Mouse (Mus musculus): ENCODE results near the gene Gstt1. TPM values are rescaled to one million over a fixed set of nuclear protein-coding genes. Genes with fewer than 3 reads are reported as not detected.

Gstt1 gene
- polyA plus RNA-seq (2017; shearing (Covaris generic)) = 0.42 TPM

DNA sequence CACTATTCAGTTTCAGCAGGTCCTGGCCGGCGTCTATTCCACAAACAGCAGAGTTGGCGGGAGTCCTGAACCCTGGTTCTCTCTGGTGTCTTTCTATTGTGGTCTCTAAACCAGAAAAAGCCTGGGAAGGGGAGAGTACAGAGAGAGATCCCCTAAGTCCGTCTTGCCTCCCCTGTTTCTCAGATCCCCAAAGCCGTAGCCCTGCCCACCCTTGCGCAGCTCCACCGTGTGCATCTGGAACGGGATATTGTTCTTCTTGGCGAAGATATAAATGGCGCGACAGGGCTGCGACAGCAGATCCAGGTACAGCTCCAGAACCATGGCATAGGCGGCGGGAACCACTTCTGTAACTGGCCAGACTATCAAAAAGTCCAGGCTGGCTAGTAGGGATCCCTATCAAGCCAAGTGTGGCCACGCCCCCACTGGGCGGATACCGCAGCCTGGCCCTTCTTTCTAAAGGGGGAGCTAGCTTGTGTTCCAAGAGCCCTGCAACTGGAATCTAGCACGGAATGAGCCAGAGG, at the start of gene Gstt1:
Gstt1 (minus strand) TSS at position 409 of the 521 bp plus-strand sequence.

DNA sequence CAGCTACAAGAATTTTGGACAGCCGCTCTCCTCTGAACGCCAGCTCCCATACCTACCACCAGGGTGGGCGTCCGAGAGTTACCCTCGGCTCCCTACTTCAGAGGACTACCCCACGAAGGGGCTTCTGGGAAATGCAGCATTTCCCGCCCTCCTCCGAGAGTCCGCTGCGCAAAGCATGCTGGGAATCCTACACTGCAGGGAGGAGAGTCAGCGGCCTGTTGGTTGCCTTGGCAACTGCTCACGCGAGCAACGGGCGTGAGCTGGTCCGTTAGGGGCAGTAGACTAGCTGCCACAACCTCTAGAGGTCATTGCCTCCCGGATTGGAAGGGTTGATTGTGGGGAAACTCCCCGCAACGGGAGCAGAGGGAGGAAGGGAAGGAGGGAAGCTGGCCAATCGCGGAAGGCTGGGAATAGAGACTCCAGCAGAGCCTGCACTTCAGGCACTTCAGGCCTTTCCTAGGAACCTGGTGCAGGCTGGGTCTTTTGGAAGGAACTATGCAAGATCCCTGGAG, 38.9 kb upstream of the Gstt1 start, which contains the start of gene Gstt2:
Gstt2 (minus strand) TSS at position 177 of the 512 bp plus-strand sequence.

DNA sequence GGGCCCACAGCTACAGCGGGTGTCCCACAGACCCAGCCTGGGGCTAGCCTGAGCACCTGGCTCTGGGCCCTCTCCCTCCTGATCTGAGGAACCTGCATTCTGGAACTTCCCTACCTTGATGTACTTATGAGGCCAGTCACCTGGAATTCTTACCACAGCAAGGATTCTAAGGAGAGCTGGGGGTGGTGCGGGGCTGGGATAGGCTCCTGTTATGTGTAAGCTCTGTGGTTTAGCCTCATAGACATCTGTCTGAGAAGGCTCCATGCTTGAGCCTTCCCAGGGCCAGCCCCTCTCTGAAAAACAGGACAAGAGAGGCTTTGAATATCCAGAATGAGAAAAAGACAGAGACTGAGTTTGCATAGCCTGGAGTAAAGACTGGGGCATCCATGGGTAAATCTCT, 24.1 kb upstream of the Gstt1 start, which contains the start of gene Gstt4:
Gstt4 (minus strand) TSS at position 101 of the 400 bp plus-strand sequence.

DNA sequence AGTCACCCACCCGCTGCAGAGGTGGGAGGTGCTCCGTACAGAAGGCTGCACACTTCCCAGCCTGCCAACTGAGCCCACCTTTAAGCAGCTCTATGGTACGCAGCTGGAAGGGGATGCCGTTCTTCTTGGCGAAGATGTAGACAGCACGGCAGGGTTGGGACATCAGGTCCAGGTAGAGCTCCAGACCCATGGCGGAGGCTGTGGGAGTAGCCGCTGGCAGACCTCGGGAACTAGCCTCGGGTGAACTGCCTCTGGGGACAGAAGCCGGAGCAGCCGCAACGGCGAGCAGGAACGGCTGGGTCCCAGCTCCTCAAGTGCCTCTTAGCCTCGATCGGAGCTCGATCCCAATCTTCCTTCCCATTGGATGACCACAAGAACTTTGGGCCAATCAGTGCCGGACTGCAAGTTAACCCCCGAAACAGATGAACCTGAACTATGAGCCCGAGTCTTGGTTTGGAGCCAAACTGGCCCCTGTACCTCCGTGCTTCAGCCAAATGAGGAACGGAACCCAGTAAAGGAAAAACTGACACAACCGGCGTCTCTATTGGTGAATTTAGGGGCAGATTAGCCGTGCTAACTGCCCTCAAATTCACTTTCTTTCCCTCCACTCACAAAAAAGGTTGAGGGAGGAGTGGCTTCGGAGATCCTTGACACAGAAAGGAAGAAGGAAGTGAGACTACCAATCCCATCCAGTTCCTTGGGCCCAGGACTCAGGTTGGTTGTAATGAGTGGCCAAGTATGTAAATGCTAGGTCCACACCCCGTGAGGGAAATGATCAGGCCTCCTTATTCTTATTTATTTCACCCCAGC, 17.4 kb downstream of the Gstt1 start, which contains the start of the genes Gm20441 and Gstt3:
Gm20441 (minus strand) TSS at position 186 of the 810 bp plus-strand sequence.
Gstt3 (minus strand) TSS at position 646 of the 810 bp plus-strand sequence.

DNA sequence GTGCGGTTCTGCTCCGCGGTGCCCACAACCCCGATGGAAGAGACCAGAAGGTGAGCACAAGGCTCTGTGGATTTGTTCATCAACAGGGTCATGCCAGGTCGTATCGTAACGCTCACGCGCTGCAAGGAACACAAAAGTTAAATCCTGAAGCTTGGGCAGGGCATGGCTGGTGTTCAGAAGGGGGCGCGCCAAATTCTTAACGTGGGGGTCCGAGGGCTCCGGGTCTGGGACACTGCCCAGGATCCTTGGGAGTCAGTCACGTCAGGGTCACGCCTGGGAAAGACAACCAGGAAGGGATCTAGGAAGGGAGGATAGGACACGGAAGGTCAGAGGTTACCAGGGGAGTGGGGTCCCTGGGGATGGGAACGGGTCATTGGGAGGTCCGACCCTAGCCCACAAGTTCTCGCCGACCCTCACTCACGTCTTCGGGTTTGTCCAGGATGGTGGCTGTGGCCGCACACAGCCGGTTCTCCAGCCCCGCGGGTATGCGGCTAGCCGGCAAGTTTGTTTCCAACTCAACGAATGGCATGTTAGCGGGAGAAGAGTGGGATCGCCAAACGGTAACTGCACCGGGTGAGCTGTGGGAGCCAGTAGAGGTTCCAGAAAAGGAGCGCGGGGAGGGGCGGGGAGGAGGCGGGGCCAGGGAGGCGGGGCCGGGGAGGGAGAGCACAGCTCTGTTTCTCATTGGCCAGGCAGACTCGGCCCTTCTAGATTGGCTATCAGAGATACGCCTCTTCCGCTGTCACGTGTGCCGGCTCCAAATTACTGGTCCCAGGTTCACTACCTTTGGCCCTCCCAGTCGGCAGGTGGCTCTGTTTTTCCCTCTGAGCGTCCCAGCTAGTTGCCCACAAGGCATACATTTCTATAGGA, 25.4 kb downstream of the Gstt1 start, which contains the start of gene Ddt:
Ddt (minus strand) TSS at position 620 of the 870 bp plus-strand sequence.

DNA sequence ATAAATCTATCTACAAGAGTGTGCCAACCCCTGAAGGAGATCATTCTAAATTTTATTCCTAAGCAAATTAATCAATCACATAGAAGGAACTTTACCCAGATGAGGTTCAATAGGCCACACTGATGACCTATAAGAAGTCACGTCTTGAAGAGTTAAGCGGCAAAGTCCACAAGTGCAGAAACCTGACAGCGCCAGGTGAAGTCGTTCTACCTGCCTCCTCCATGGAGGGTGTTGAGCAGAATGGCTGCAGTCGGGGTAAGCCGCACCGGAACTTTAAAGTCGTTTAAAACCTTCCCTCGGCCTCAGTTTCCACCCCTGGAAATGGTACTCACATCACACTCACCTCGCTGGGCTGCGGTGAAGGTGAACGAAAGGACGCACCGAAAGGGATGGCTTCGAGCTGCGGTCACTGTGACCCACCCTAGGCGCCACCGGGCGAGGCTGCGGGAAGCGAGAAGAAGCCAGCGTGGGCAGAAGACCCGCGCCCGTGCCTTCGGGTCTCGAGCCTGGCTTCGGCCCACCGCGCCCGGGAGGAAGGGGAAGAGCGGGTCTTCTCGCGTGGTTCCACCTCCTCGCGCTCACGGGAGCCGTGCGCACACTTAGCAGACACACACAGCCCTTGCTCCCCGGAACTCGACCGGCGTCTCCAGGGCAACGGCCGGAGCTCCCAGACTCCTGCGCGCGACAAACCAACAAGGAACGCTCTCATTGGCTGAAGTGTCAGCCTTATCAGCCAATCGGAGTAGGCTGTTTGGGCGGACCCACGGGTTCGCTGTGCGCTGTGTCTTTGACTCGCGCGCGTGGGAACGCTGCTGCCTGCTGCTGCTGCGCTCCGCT, 34.5 kb downstream of the Gstt1 start, which contains the start of gene Cabin1:
Cabin1 (minus strand) TSS at position 660 of the 837 bp plus-strand sequence.

Other genes with a start within 250 kb of the Gstt1 start
- gene Lrrc75b, start 238.3 kb downstream of the Gstt1 start, polyA plus RNA-seq (2017; shearing (Covaris generic)) = 0.18 TPM
- 3.6 TPM for gene Ggt1, start 237.0 kb downstream of the Gstt1 start, polyA plus RNA-seq (2017; shearing (Covaris generic))
- gene Ggt5, start 209.2 kb downstream of the Gstt1 start, polyA plus RNA-seq (2017; shearing (Covaris generic)) = 0.59 TPM
- gene Susd2, start 154.6 kb downstream of the Gstt1 start, polyA plus RNA-seq (2017; shearing (Covaris generic)) = 22.4 TPM
- gene Cabin1, start 34.2 kb downstream of the Gstt1 start, polyA plus RNA-seq (2017; shearing (Covaris generic)) = 59.1 TPM
- 79.9 TPM for gene Ddt, start 25.2 kb downstream of the Gstt1 start, polyA plus RNA-seq (2017; shearing (Covaris generic))
- gene Gm20441, start 17.6 kb downstream of the Gstt1 start, polyA plus RNA-seq (2017; shearing (Covaris generic)) = not detected
- 10.1 TPM for gene Gstt3, start 17.2 kb downstream of the Gstt1 start, polyA plus RNA-seq (2017; shearing (Covaris generic))
- gene Gstt4, start 24.0 kb upstream of the Gstt1 start, polyA plus RNA-seq (2017; shearing (Covaris generic)) = not detected
- gene Gstt2, start 38.8 kb upstream of the Gstt1 start, polyA plus RNA-seq (2017; shearing (Covaris generic)) = 58.6 TPM
- 682 TPM for gene Mif, start 61.7 kb upstream of the Gstt1 start, polyA plus RNA-seq (2017; shearing (Covaris generic))
- 3.1 TPM for gene Derl3, start 94.8 kb upstream of the Gstt1 start, polyA plus RNA-seq (2017; shearing (Covaris generic))
- 120 TPM for gene Smarcb1, start 123.0 kb upstream of the Gstt1 start, polyA plus RNA-seq (2017; shearing (Covaris generic))
- gene Chchd10, start 134.5 kb upstream of the Gstt1 start, polyA plus RNA-seq (2017; shearing (Covaris generic)) = 55.3 TPM
- 8.0 TPM for gene Mmp11, start 137.9 kb upstream of the Gstt1 start, polyA plus RNA-seq (2017; shearing (Covaris generic))
- not detected for gene Gm867, start 142.1 kb upstream of the Gstt1 start, polyA plus RNA-seq (2017; shearing (Covaris generic))
- 0.92 TPM for gene Vpreb3, start 144.5 kb upstream of the Gstt1 start, polyA plus RNA-seq (2017; shearing (Covaris generic))
- 1.7 TPM for gene Gm5134, start 155.9 kb upstream of the Gstt1 start, polyA plus RNA-seq (2017; shearing (Covaris generic))
- gene Zfp280b, start 234.1 kb upstream of the Gstt1 start, polyA plus RNA-seq (2017; shearing (Covaris generic)) = 35.1 TPM

Data from activated CD4-positive, CD25-positive, alpha-beta regulatory T cell, adult 9 weeks (primary cell).